9 mouse cellular contexts compared by ENCODE assay signal in the genomic region with DNA sequence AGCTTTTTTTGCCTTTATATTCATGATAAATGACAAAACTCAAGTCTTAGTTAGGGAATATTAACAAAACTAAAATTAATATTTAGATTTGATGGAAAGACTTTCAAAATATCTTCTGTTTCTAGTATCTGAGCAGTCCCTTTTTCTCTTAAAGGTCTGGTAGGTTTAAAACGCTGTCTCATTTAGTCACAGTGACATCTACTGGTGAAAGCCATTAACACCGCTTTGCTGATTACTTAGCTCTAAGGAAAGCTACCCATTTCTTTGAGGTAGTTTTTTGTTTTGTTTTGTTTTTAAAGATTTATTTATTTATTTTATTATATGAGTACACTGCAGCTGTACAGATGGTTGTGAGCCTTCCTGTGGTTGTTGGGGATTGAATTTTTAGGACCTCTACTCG. TPM values are rescaled to one million over a fixed set of nuclear protein-coding genes. Genes with fewer than 3 reads are reported as not detected.
DNase-seq lines count a peak whose midpoint lies in the region; ATAC-seq and TF ChIP-seq lines count a peak whose summit lies in the region.
"Had no signal": no experiment of that assay in that cellular context is flagged by ENCODE, and none has a peak within 500 bp of the region (broad histone marks: within the 10 kb centered on the region; RNA-seq: fewer than 3 reads in every experiment).

No protein-coding gene starts in this region.

- no peaks in the 10 kb centered on the region; the same call in 1 of the 2 replicates for H3K36me3 ChIP-seq in midbrain, postnatal 0 days (ENCODE audit: insufficient read depth, low read length)
- peaks cover 87% of the 10 kb centered on the region for H3K36me3 ChIP-seq in midbrain, embryonic 10.5 days
- no peaks in the 10 kb centered on the region for H3K36me3 ChIP-seq in intestine, embryonic 16.5 days (ENCODE audit: control insufficient read depth, insufficient read depth, low read length)

- no peaks in the 10 kb centered on the region for H3K9me3 ChIP-seq in midbrain, postnatal 0 days (ENCODE audit: low read length)
- H3K9me3 ChIP-seq in midbrain, embryonic 10.5 days (replicated peaks), result no peaks in the 10 kb centered on the region
- no peaks in the 10 kb centered on the region for H3K9me3 ChIP-seq in intestine, embryonic 16.5 days (ENCODE audit: control insufficient read depth, low read length)
- H3K9me3 ChIP-seq: hindbrain, embryonic 15.5 days had no signal

- WGBS in midbrain, postnatal 0 days, result 55% methylated on average over 3 of the region's 3 CpGs
- 64% methylated on average over 3 of the region's 3 CpGs for WGBS in midbrain, embryonic 10.5 days
- 52% methylated on average over 3 of the region's 3 CpGs for WGBS in intestine, embryonic 16.5 days

- H3K4me1 ChIP-seq in midbrain, postnatal 0 days (ENCODE audit: insufficient read depth, low read length), result no peaks in the 10 kb centered on the region
- no peaks in the 10 kb centered on the region for H3K4me1 ChIP-seq in midbrain, embryonic 10.5 days
- 0 out of 2 replicates have a peak, but pooled peaks cover 3% of the 10 kb centered on the region for H3K4me1 ChIP-seq in intestine, embryonic 16.5 days (ENCODE audit: control insufficient read depth, insufficient read depth, low read length)
- H3K4me1 ChIP-seq: hindbrain, embryonic 15.5 days had no signal

- TF ChIP-seq CTCF in midbrain, postnatal 0 days (IDR thresholded peaks at IDR 0.05), result peak; percentile 76

- no peak overlapping the region for H3K4me3 ChIP-seq in midbrain, postnatal 0 days (ENCODE audit: low read depth, low read length)
- H3K4me3 ChIP-seq in midbrain, embryonic 10.5 days, result no peak overlapping the region
- no peak overlapping the region for H3K4me3 ChIP-seq in intestine, embryonic 16.5 days (ENCODE audit: low read length)
- H3K4me3 ChIP-seq: hindbrain, embryonic 15.5 days had no signal

- H3K27me3 ChIP-seq in midbrain, postnatal 0 days (ENCODE audit: insufficient read depth, low read length), result no peaks in the 10 kb centered on the region
- no peaks in the 10 kb centered on the region for H3K27me3 ChIP-seq in midbrain, embryonic 10.5 days (ENCODE audit: low read depth, poor library complexity, severe bottlenecking)
- H3K27me3 ChIP-seq in intestine, embryonic 16.5 days (replicated peaks; ENCODE audit: control insufficient read depth, insufficient read depth, low read length), result no peaks in the 10 kb centered on the region
- H3K27me3 ChIP-seq: hindbrain, embryonic 15.5 days had no signal

- intact Hi-C loops in heart, postnatal 25 days (cut with DNase I), result loop anchor here (1.0 to 5.0 kb wide), 2 partner anchors 40 to 79 kb away; no protein-coding TSS in a partner anchor

- no peak overlapping the region for H3K4me2 ChIP-seq in midbrain, postnatal 0 days (ENCODE audit: low read depth, low read length, poor library complexity, severe bottlenecking)
- H3K4me2 ChIP-seq in intestine, embryonic 16.5 days (ENCODE audit: low read depth, low read length), result no peak overlapping the region
- H3K4me2 ChIP-seq: hindbrain, embryonic 15.5 days had no signal

- peak; percentile 50 to 80 for DNase-seq in heart, adult 18-20 months
- no peak for DNase-seq in heart, postnatal 25 days (ENCODE audit: low spot score)
- peak; percentile 81 for DNase-seq in midbrain, postnatal 0 days (ENCODE audit: low spot score)
- DNase-seq in midbrain, embryonic 10.5 days (ENCODE audit: low spot score), result no peak
- DNase-seq in ZHBTc4 (ENCODE audit: low read depth, low spot score), result peak; percentile 75
- DNase-seq in kidney, postnatal 25 days, result peak; percentile 26 to 79
- DNase-seq in yolk sac, embryonic 10.5 days (ENCODE audit: low spot score), result peak; percentile 35

- H3K27ac ChIP-seq in midbrain, postnatal 0 days (ENCODE audit: low read depth, low read length), result no peak overlapping the region
- no peak overlapping the region for H3K27ac ChIP-seq in midbrain, embryonic 10.5 days (replicated peaks)
- no peak overlapping the region for H3K27ac ChIP-seq in intestine, embryonic 16.5 days (ENCODE audit: low read length)
- H3K27ac ChIP-seq: hindbrain, embryonic 15.5 days had no signal

- no peak for ATAC-seq in midbrain, postnatal 0 days (ENCODE audit: low FRiP score)
- no peak for ATAC-seq in intestine, embryonic 16.5 days

- no peak overlapping the region for H3K9ac ChIP-seq in midbrain, postnatal 0 days (replicated peaks; ENCODE audit: low read length, poor library complexity, severe bottlenecking)
- H3K9ac ChIP-seq in intestine, embryonic 16.5 days (ENCODE audit: low read depth, low read length), result no peak overlapping the region
- H3K9ac ChIP-seq: hindbrain, embryonic 15.5 days had no signal

RNA-seq across cellular contexts. Expression of gene Sp1, which starts 15.5 kb away (rescaled TPM):
- total RNA-seq in heart, adult 18-20 months (2021), result 10 to 100 TPM; 31.9 to 39.6 TPM
- 10 to 100 TPM; 42.7 to 44.4 TPM for total RNA-seq in heart, postnatal 25 days (2021)
- total RNA-seq in midbrain, postnatal 0 days (2014; rRNA removed), result 20.9 and 25.6 TPM in 2 replicates
- polyA plus RNA-seq in midbrain, postnatal 0 days (2015; fragmentation: Nextera tagmentation; extraction: Ambion mirVana), result 2.2 and 2.8 TPM in 2 replicates
- polyA plus RNA-seq in midbrain, embryonic 10.5 days (2016; fragmentation: Nextera tagmentation; extraction: Ambion mirVana), result 7.9 and 8.9 TPM in 2 replicates
- polyA plus RNA-seq in intestine, embryonic 16.5 days (2015; fragmentation: Nextera tagmentation; extraction: Ambion mirVana), result 6.8 and 7.2 TPM in 2 replicates

RNA-seq across cellular contexts. Expression of gene Amhr2, which starts 23.7 kb away (rescaled TPM):
- under 1 TPM; 0.39 to 0.97 TPM for total RNA-seq in heart, adult 18-20 months (2021)
- total RNA-seq in heart, postnatal 25 days (2021), result under 1 TPM; 0.68 to 0.84 TPM
- 0.38 and 0.85 TPM in 2 replicates for total RNA-seq in midbrain, postnatal 0 days (2014; rRNA removed)
- 0.60 and 1.0 TPM in 2 replicates for polyA plus RNA-seq in midbrain, postnatal 0 days (2015; fragmentation: Nextera tagmentation; extraction: Ambion mirVana)
- 0.10 and 0.50 TPM in 2 replicates for polyA plus RNA-seq in midbrain, embryonic 10.5 days (2016; fragmentation: Nextera tagmentation; extraction: Ambion mirVana)
- 0.75 and 0.88 TPM in 2 replicates for polyA plus RNA-seq in intestine, embryonic 16.5 days (2015; fragmentation: Nextera tagmentation; extraction: Ambion mirVana)

RNA-seq across cellular contexts. Expression of gene Prr13, which starts 37.4 kb away (rescaled TPM):
- 10 to 100 TPM; 20.3 to 24.4 TPM for total RNA-seq in heart, adult 18-20 months (2021)
- total RNA-seq in heart, postnatal 25 days (2021), result 10 to 100 TPM; 20.6 to 21.0 TPM
- total RNA-seq in midbrain, postnatal 0 days (2014; rRNA removed), result 23.1 and 23.2 TPM in 2 replicates
- polyA plus RNA-seq in midbrain, postnatal 0 days (2015; fragmentation: Nextera tagmentation; extraction: Ambion mirVana), result 93.5 and 99.1 TPM in 2 replicates
- 75.7 and 82.3 TPM in 2 replicates for polyA plus RNA-seq in midbrain, embryonic 10.5 days (2016; fragmentation: Nextera tagmentation; extraction: Ambion mirVana)
- polyA plus RNA-seq in intestine, embryonic 16.5 days (2015; fragmentation: Nextera tagmentation; extraction: Ambion mirVana), result 173 and 182 TPM in 2 replicates

RNA-seq across cellular contexts. Expression of gene Pcbp2, which starts 48.9 kb away (rescaled TPM):
- 100 to 1,000 TPM; 418 to 491 TPM for total RNA-seq in heart, adult 18-20 months (2021)
- 100 to 1,000 TPM; 458 to 504 TPM for total RNA-seq in heart, postnatal 25 days (2021)
- 150 and 181 TPM in 2 replicates for total RNA-seq in midbrain, postnatal 0 days (2014; rRNA removed)
- polyA plus RNA-seq in midbrain, postnatal 0 days (2015; fragmentation: Nextera tagmentation; extraction: Ambion mirVana), result 90.3 and 103 TPM in 2 replicates
- polyA plus RNA-seq in midbrain, embryonic 10.5 days (2016; fragmentation: Nextera tagmentation; extraction: Ambion mirVana), result 194 and 201 TPM in 2 replicates
- polyA plus RNA-seq in intestine, embryonic 16.5 days (2015; fragmentation: Nextera tagmentation; extraction: Ambion mirVana), result 138 and 152 TPM in 2 replicates

RNA-seq across cellular contexts. Expression of gene Sp7, which starts 54.5 kb away (rescaled TPM):
- not detected for total RNA-seq in heart, adult 18-20 months (2021)
- not detected for total RNA-seq in heart, postnatal 25 days (2021)
- 0.47 and 0.60 TPM in 2 replicates for total RNA-seq in midbrain, postnatal 0 days (2014; rRNA removed)
- 0.10 and 0.31 TPM in 2 replicates for polyA plus RNA-seq in midbrain, postnatal 0 days (2015; fragmentation: Nextera tagmentation; extraction: Ambion mirVana)
- polyA plus RNA-seq in midbrain, embryonic 10.5 days (2016; fragmentation: Nextera tagmentation; extraction: Ambion mirVana), result 0.59 and 0.66 TPM in 2 replicates
- polyA plus RNA-seq in intestine, embryonic 16.5 days (2015; fragmentation: Nextera tagmentation; extraction: Ambion mirVana), result 0.50 and 0.60 TPM in 2 replicates

Comparison
In these comparisons a context has a peak if more than half of its experiments do, and no peak if none do; other contexts are left out.
1. DNase-seq: peak in heart, adult 18-20 months (2 of 2), midbrain, postnatal 0 days (single experiment), ZHBTc4 (single experiment), kidney, postnatal 25 days (2 of 2) and yolk sac, embryonic 10.5 days (single experiment); none in heart, postnatal 25 days (single experiment) and midbrain, embryonic 10.5 days (single experiment).